Mouse (Mus musculus): ENCODE data around the gene Cntn5. TPM values are rescaled to one million over a fixed set of nuclear protein-coding genes. Genes with fewer than 3 reads are reported as not detected.

Gene Cntn5
- polyA plus RNA-seq, 1 experiment from 2014 or later = not detected

- no peaks in the 10 kb centered on the region for H3K4me1 ChIP-seq (replicated peaks; ENCODE audit: control insufficient read depth, insufficient read depth, low read length)
- H3K27ac ChIP-seq (ENCODE audit: low read depth, low read length) = no peak overlapping the region
- no peaks in the 10 kb centered on the region for H3K9me3 ChIP-seq (ENCODE audit: control insufficient read depth, low read length)
- H3K27me3 ChIP-seq (replicated peaks; ENCODE audit: control insufficient read depth, insufficient read depth, low read length) = no peaks in the 10 kb centered on the region
- ATAC-seq (replicated peaks; ENCODE audit: low FRiP score) (no peak), DNase-seq (ENCODE audit: low spot score) (no peak)
- 75% methylated on average over 2 of the region's 2 CpGs for WGBS
- H3K4me3 ChIP-seq (ENCODE audit: low read depth, low read length) = no peak overlapping the region
- H3K36me3 ChIP-seq (ENCODE audit: control insufficient read depth, insufficient read depth, low read length) = no peaks in the 10 kb centered on the region
- no peak overlapping the region for H3K4me2 ChIP-seq
- H3K9ac ChIP-seq (ENCODE audit: low read depth, low read length) = no peak overlapping the region
Measured at GRCm38 (mm10) chr9:9770777-9771176, 1133.8 kb downstream of the Cntn5 start.

DNA sequence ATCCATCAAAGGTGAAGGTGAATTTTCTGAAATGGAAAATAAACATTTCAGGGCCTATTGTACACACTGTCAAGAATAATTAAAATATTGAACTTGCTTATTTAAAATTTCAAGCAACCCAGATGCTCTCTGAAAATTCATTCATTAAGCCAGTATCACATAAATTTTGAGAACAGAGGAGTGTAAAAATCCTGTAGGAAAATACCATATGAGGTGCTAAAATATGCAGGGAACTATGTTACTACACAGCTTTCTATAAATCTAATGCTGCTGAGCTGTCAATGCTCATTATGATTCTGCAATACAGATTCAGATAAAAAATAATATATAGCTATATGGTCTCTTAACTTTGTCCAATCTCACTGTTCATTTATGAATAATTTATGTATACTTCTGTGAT, 1134.9 kb downstream of the Cntn5 start:
- H3K27me3 ChIP-seq (replicated peaks; ENCODE audit: control insufficient read depth, insufficient read depth, low read length) = no peaks in the 10 kb centered on the region
- ATAC-seq (replicated peaks; ENCODE audit: low FRiP score) (no peak), DNase-seq (ENCODE audit: low spot score) (no peak)
- H3K9ac ChIP-seq (ENCODE audit: low read depth, low read length) = no peak overlapping the region
- H3K27ac ChIP-seq (ENCODE audit: low read depth, low read length) = no peak overlapping the region
- no peaks in the 10 kb centered on the region for H3K4me1 ChIP-seq (replicated peaks; ENCODE audit: control insufficient read depth, insufficient read depth, low read length)
- H3K36me3 ChIP-seq (ENCODE audit: control insufficient read depth, insufficient read depth, low read length) = no peaks in the 10 kb centered on the region
- H3K4me2 ChIP-seq = no peak overlapping the region
- H3K9me3 ChIP-seq (ENCODE audit: control insufficient read depth, low read length) = no peaks in the 10 kb centered on the region
- no peak overlapping the region for H3K4me3 ChIP-seq (ENCODE audit: low read depth, low read length)

GRCm38 (mm10) chr9:9718145-9718544, 1186.4 kb downstream of the Cntn5 start:
- Histone ChIP-seq H3K4me2 (no peak overlapping the region), H3K9me3 (ENCODE audit: control insufficient read depth, low read length) (no peaks in the 10 kb centered on the region), H3K27me3 (replicated peaks; ENCODE audit: control insufficient read depth, insufficient read depth, low read length) (no peaks in the 10 kb centered on the region), H3K4me3 (ENCODE audit: low read depth, low read length) (no peak overlapping the region), H3K27ac (ENCODE audit: low read depth, low read length) (no peak overlapping the region), H3K36me3 (ENCODE audit: control insufficient read depth, insufficient read depth, low read length) (no peaks in the 10 kb centered on the region), H3K9ac (ENCODE audit: low read depth, low read length) (no peak overlapping the region), H3K4me1 (replicated peaks; ENCODE audit: control insufficient read depth, insufficient read depth, low read length) (no peaks in the 10 kb centered on the region)
- ATAC-seq (replicated peaks; ENCODE audit: low FRiP score) = no peak
- WGBS = 48% methylated on average over 1 of the region's 1 CpGs
- no peak for DNase-seq (ENCODE audit: low spot score)

- Histone ChIP-seq H3K4me1 (replicated peaks; ENCODE audit: control insufficient read depth, insufficient read depth, low read length) (no peaks in the 10 kb centered on the region), H3K27ac (ENCODE audit: low read depth, low read length) (no peak overlapping the region), H3K4me3 (ENCODE audit: low read depth, low read length) (no peak overlapping the region), H3K27me3 (replicated peaks; ENCODE audit: control insufficient read depth, insufficient read depth, low read length) (no peaks in the 10 kb centered on the region), H3K36me3 (ENCODE audit: control insufficient read depth, insufficient read depth, low read length) (no peaks in the 10 kb centered on the region), H3K9me3 (ENCODE audit: control insufficient read depth, low read length) (no peaks in the 10 kb centered on the region), H3K4me2 (no peak overlapping the region), H3K9ac (ENCODE audit: low read depth, low read length) (no peak overlapping the region)
- WGBS = 86% methylated on average over 5 of the region's 5 CpGs
- ATAC-seq (replicated peaks; ENCODE audit: low FRiP score) (no peak), DNase-seq (ENCODE audit: low spot score) (no peak)
Measured at GRCm38 (mm10) chr9:9708671-9709070, 1195.9 kb downstream of the Cntn5 start.

GRCm38 (mm10) chr9:9707766-9708165, 1196.8 kb downstream of the Cntn5 start:
- ATAC-seq (replicated peaks; ENCODE audit: low FRiP score) (no peak), DNase-seq (ENCODE audit: low spot score) (no peak)
- Histone ChIP-seq H3K4me3 (ENCODE audit: low read depth, low read length) (no peak overlapping the region), H3K9ac (ENCODE audit: low read depth, low read length) (no peak overlapping the region), H3K4me2 (no peak overlapping the region), H3K27me3 (replicated peaks; ENCODE audit: control insufficient read depth, insufficient read depth, low read length) (no peaks in the 10 kb centered on the region), H3K27ac (ENCODE audit: low read depth, low read length) (no peak overlapping the region), H3K4me1 (replicated peaks; ENCODE audit: control insufficient read depth, insufficient read depth, low read length) (no peaks in the 10 kb centered on the region), H3K9me3 (ENCODE audit: control insufficient read depth, low read length) (no peaks in the 10 kb centered on the region), H3K36me3 (ENCODE audit: control insufficient read depth, insufficient read depth, low read length) (no peaks in the 10 kb centered on the region)

GRCm38 (mm10) chr9:9705180-9705579, 1199.4 kb downstream of the Cntn5 start:
- no peak overlapping the region for H3K4me3 ChIP-seq (ENCODE audit: low read depth, low read length)
- H3K9ac ChIP-seq (ENCODE audit: low read depth, low read length) = no peak overlapping the region
- no peaks in the 10 kb centered on the region for H3K36me3 ChIP-seq (ENCODE audit: control insufficient read depth, insufficient read depth, low read length)
- H3K27me3 ChIP-seq (replicated peaks; ENCODE audit: control insufficient read depth, insufficient read depth, low read length) = no peaks in the 10 kb centered on the region
- H3K9me3 ChIP-seq (ENCODE audit: control insufficient read depth, low read length) = no peaks in the 10 kb centered on the region
- H3K4me1 ChIP-seq (replicated peaks; ENCODE audit: control insufficient read depth, insufficient read depth, low read length) = no peaks in the 10 kb centered on the region
- 84% methylated on average over 1 of the region's 1 CpGs for WGBS
- H3K27ac ChIP-seq (ENCODE audit: low read depth, low read length) = no peak overlapping the region
- DNase-seq (ENCODE audit: low spot score) = no peak
- H3K4me2 ChIP-seq = no peak overlapping the region
- no peak for ATAC-seq (replicated peaks; ENCODE audit: low FRiP score)

GRCm38 (mm10) chr9:9696636-9697035, 1207.9 kb downstream of the Cntn5 start:
- Histone ChIP-seq H3K4me2 (no peak overlapping the region), H3K9me3 (ENCODE audit: control insufficient read depth, low read length) (no peaks in the 10 kb centered on the region), H3K4me1 (replicated peaks; ENCODE audit: control insufficient read depth, insufficient read depth, low read length) (no peaks in the 10 kb centered on the region), H3K27me3 (replicated peaks; ENCODE audit: control insufficient read depth, insufficient read depth, low read length) (no peaks in the 10 kb centered on the region), H3K4me3 (ENCODE audit: low read depth, low read length) (no peak overlapping the region), H3K27ac (ENCODE audit: low read depth, low read length) (no peak overlapping the region), H3K9ac (ENCODE audit: low read depth, low read length) (no peak overlapping the region), H3K36me3 (ENCODE audit: control insufficient read depth, insufficient read depth, low read length) (no peaks in the 10 kb centered on the region)
- WGBS = 70% methylated on average over 3 of the region's 3 CpGs
- no peak for DNase-seq (ENCODE audit: low spot score)
- ATAC-seq (replicated peaks; ENCODE audit: low FRiP score) = no peak

DNA sequence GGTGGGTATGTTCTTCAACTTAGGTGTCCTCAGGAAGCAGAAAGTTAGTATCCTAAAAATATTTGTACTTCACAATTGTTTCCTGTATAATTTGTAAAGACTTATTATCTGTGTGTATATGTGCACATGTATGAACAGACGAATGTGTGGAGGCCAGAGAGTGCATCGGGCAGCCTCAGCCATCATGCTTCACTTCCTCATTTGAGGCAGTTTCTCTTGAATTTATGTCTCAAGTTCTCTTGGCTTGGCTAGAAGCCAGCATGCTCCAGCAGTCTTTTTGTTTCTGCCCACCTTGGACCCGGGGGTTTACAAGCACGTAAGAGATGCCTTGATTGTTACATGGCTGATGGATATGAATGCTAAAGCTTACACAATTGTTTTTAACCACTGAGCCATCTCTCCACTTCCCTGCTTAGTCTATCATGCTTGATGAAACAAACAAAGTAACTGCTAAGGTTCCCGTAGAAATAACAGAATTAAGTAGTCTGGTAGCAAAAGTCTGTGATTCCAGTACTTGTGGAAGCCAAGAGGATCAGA, 1222.2 kb downstream of the Cntn5 start:
- ATAC-seq (replicated peaks; ENCODE audit: low FRiP score) (no peak), DNase-seq (ENCODE audit: low spot score) (no peak)
- Histone ChIP-seq H3K27me3 (replicated peaks; ENCODE audit: control insufficient read depth, insufficient read depth, low read length) (no peaks in the 10 kb centered on the region), H3K36me3 (ENCODE audit: control insufficient read depth, insufficient read depth, low read length) (no peaks in the 10 kb centered on the region), H3K4me3 (ENCODE audit: low read depth, low read length) (no peak overlapping the region), H3K9ac (ENCODE audit: low read depth, low read length) (no peak overlapping the region), H3K9me3 (ENCODE audit: control insufficient read depth, low read length) (no peaks in the 10 kb centered on the region), H3K4me2 (no peak overlapping the region), H3K4me1 (replicated peaks; ENCODE audit: control insufficient read depth, insufficient read depth, low read length) (no peaks in the 10 kb centered on the region), H3K27ac (ENCODE audit: low read depth, low read length) (no peak overlapping the region)
- WGBS = 77% methylated on average over 5 of the region's 5 CpGs

GRCm38 (mm10) chr9:9676078-9676477, 1228.5 kb downstream of the Cntn5 start:
- Histone ChIP-seq H3K36me3 (ENCODE audit: control insufficient read depth, insufficient read depth, low read length) (no peaks in the 10 kb centered on the region), H3K27me3 (replicated peaks; ENCODE audit: control insufficient read depth, insufficient read depth, low read length) (no peaks in the 10 kb centered on the region), H3K4me3 (ENCODE audit: low read depth, low read length) (no peak overlapping the region), H3K9me3 (ENCODE audit: control insufficient read depth, low read length) (no peaks in the 10 kb centered on the region), H3K9ac (ENCODE audit: low read depth, low read length) (no peak overlapping the region), H3K4me2 (no peak overlapping the region), H3K4me1 (replicated peaks; ENCODE audit: control insufficient read depth, insufficient read depth, low read length) (no peaks in the 10 kb centered on the region), H3K27ac (ENCODE audit: low read depth, low read length) (no peak overlapping the region)
- no peak for ATAC-seq (replicated peaks; ENCODE audit: low FRiP score)
- 68% methylated on average over 4 of the region's 4 CpGs for WGBS
- DNase-seq (ENCODE audit: low spot score) = no peak
